25 mouse cellular contexts compared by ENCODE assay signal in the genomic region with DNA sequence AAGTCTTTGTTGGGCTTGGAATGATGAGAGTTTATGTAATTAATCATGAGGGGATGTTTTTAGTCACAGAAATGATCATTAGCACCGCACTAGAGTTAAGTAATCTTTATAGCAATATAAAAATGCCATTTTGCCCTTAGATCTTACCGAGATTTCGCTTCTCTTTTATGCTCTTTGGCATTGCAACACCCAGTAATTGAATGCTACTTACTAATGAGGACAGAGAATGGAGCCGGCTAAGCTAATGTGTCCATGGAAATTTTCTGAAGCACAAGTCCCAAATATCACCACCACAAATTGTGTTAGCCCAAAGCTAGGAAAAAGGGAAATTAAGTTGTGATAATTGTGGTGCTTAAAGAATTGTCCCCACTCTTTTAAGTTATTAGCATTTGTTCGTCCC. TPM values are rescaled to one million over a fixed set of nuclear protein-coding genes. Genes with fewer than 3 reads are reported as not detected.
"Had no signal": no experiment of that assay in that cellular context is flagged by ENCODE, and none has a peak within 500 bp of the region (broad histone marks: within the 10 kb centered on the region; RNA-seq: fewer than 3 reads in every experiment).

No protein-coding gene starts in this region.

- H3K9me3 ChIP-seq: liver, embryonic 13.5 days; midbrain, embryonic 12.5 days; midbrain, embryonic 15.5 days; neural tube, embryonic 12.5 days; neural tube, embryonic 15.5 days had no signal

- H3K27me3 ChIP-seq: liver, embryonic 13.5 days; midbrain, embryonic 15.5 days; neural tube, embryonic 12.5 days; neural tube, embryonic 15.5 days had no signal

- ATAC-seq: intestine, postnatal 0 days had no signal

- H3K4me2 ChIP-seq: liver, embryonic 13.5 days had no signal

- H3K9ac ChIP-seq: liver, embryonic 13.5 days; midbrain, embryonic 12.5 days; midbrain, embryonic 15.5 days; neural tube, embryonic 12.5 days; neural tube, embryonic 15.5 days had no signal

- H3K27ac ChIP-seq: left cerebral cortex, adult 2 months; liver, embryonic 13.5 days; midbrain, embryonic 12.5 days; midbrain, embryonic 15.5 days; neural tube, embryonic 12.5 days; neural tube, embryonic 15.5 days had no signal

- H3K4me1 ChIP-seq: liver, embryonic 13.5 days; neural tube, embryonic 12.5 days had no signal

- H3K36me3 ChIP-seq: liver, embryonic 13.5 days; midbrain, embryonic 12.5 days; midbrain, embryonic 15.5 days; neural tube, embryonic 12.5 days; neural tube, embryonic 15.5 days had no signal

- H3K4me3 ChIP-seq: liver, embryonic 13.5 days; neural tube, embryonic 12.5 days had no signal

- DNase-seq: kidney, postnatal 10 days; kidney, postnatal 36 days; layer of hippocampus, adult 9-11 months; layer of hippocampus, postnatal 36 days; liver, embryonic 13.5 days; lung, adult 2 months; thymus, adult 18-20 months; thymus, postnatal 36 days had no signal

RNA-seq across cellular contexts. Expression of a gene that starts 34.9 kb away (rescaled TPM):
- polyA plus RNA-seq: intestine, embryonic 14.5 days; intestine, postnatal 0 days; kidney, adult 2 months; kidney, embryonic 14.5 days; limb, embryonic 11.5 days; limb, embryonic 14.5 days; liver, adult 2 months; liver, embryonic 13.5 days; liver, embryonic 16.5 days; lung, adult 2 months; midbrain, embryonic 12.5 days; midbrain, embryonic 15.5 days; neural tube, embryonic 12.5 days; neural tube, embryonic 15.5 days; small intestine, adult 2 months; spleen, adult 2 months; stomach, embryonic 16.5 days; urinary bladder, adult 2 months had no signal
